Mouse (Mus musculus) hindlimb bud, embryonic 11.5 days (tissue): Measurements from ENCODE around the gene Irak1bp1.

Source experiments
- DNase-seq: peaks from one replicate; pipeline ENCODE4 v3.0.0-alpha.2; 2012; ENCODE audit warnings: low read depth, low spot score; ENCODE audit errors: extremely low spot score

Irak1bp1 gene

DNA sequence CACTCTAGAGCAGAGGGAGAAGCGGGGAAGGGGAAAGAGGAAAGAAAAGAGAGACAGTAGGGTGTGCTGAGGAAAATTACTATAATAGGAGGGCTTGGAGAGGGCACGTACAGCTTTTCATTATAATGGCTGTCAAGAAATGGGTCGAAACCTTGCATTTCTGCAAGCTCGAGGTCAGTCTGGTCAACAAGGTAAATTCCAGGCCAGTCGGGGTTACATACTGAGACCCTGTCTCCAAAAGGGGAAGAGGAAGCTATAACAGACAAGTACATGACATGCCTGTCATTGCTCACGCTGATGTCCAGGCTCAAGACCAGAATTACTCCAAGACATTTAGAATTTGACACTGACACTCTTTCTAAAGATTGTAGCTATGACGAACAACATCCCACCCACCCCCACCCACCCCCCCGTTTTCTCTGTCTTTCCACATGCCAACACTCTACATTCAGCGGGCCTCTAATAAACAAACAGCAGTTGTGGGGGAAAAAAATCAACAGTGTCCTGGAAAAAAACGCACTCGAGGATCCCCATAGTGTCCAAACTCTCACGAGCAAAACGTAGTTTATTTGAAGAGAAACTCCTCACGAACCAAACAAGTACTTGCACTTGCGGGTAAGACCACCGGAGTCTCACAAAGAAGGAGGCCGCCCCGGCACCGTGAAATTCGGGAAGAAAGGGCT lies at the start of gene Irak1bp1:
Irak1bp1 (plus strand) TSS at position 534 of the 683 bp plus-strand sequence.
- DNase-seq = no peak

DNA sequence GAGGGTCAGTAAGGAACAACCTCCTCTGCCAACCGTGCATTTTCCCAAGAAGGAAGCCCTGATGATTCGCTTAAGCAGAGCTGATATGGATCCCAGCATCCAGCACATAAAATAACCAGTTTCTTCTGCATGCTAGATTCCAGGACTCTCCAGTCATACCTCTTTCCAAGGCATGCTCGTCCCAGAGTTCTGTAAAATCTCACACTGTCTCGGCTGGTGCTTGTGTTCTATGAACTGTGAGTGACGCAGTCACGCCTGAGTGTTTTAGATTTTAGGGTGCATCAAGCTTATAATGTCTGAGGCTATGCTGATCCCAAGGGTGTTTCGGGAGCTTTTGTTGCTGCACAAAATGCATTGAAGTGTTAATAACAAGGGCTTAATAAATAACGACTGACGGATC lies 41.0 kb upstream of the Irak1bp1 start:
- DNase-seq = no peak

DNA sequence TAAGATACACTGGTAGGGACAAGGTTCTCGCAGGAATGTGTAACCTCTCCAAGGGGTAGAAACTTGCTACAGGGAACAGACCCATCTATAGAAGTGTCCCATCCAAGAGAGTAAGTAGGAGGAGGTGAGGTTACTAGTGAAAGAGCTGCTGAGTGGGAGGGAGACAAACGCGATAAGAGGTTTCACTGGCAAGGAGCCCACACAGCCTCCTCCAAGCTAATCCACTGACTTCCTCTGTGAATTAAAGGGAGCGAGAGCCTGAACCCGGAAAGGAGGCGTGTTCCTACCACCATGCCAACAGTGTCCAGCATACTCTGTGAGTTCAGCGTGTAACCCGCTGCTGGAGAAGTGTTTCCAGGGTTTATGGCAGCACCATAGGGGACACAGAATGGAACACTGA lies 29.0 kb upstream of the Irak1bp1 start:
- no peak for DNase-seq

DNA sequence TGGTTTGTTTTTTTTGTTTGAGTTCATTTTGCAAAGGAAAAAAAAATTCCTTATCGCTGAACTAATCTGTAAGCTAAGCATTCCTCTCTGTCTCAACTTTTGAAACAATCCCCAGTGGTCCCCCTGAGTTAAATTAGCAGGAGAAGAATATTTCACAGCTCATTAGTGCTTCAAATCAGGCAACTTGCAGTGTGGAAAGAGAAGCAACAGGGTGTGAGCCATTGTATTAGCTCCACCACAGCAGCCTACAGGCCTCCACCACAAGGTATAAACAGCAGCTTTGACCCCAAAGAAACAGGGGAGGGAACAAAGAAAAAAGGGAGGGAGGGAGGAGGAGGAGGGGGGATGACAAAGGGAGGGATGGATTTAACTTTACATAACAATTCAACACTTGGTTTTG lies 22.2 kb upstream of the Irak1bp1 start:
- DNase-seq = no peak

DNA sequence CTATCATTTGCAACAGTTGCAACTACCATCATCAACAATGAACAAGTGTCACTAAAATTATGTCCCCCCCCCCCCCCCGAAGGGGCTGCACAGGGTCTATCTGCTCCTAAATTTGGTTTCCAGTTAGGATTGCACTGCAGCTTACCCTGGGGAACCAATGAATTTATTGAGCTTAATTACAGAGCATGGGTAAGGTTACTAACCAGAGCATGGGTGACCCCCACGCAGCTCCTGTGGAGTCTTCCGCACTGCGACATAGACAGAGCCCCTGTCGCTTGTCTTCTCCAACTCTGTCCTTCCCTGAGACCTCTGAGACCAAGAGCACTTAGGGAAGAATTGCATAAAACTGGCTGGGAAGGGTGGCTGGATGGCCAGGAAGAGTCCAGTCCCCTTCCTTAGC lies 21.7 kb upstream of the Irak1bp1 start:
- no peak for DNase-seq

DNA sequence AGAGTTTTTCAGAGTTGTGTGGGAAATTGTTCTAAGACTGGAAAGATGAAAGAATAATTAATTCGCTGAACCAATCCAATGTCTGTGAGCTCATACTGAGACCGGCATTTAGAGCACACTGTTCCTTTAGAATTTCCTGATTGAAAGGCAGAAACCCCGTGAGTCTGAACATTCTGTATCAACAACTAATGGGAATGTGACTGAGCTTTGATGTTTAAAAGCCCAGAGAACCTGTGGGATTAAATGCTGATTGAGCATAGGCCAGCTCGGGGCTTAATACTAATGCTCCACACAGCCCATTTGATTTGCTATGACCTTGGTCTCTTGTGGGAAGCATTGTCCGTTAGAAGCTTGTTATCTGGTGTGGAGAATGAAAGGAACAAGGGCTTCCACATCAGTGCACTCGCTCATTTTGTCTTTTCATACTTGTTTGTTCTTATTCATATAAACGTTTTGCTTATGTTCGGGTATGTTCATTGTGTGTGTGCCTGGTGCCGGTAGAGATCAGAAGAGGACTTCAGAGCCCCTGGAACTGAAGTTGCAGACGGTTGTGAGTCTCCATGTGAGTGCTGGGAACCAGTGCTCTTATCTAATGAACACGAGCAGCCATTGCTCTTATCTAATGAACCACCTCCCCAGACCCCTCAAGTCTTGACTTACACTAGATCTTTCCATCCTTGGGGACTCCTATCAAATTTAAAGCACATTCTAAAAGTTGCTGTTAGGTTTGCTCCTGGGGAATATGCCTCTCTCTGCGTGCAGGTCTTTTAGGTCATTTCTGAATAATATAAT lies 17.0 kb upstream of the Irak1bp1 start:
- DNase-seq = no peak

DNA sequence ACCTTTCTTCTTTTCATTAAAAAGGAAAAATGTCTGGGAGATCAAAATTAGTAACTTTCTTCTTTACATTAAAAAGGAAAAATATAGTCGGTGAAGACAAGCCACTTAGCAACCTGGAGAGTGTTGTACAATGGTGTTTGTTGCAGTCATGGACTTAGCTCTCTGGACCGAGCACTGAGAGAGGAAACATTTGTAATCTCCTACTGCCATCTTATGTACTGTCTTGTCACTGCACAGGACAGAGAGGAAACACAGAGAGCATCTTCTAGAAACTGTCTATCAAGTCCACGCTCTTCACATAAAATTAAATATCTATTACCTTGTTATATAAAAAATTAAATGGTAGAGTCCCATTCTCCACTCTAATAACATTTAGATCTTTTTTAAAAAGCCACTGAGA lies 14.8 kb upstream of the Irak1bp1 start:
- DNase-seq = no peak

DNA sequence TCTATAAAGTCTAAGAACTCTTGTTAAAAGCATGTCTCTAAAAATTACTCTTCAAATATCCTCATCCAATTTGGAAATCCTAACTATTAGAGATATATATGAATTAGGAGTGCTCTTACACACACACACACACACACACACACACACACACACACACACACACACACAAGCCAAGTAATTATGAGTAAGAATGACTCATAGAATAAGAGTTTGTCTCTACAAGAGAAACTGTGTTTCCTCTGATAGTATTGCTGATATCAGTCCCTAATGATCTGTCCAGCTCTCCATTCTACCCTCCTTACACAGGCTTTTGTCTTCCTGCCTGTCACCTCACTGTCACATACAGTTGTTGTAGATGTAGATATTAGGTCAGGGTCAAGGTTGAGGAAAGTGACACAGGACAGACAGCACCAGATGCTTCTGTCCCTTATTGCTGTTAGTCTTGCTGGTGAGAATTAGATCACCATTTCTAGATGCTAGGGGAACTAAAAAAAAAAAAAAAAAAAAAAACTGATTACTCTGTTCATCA lies 14.0 kb upstream of the Irak1bp1 start:
- no peak for DNase-seq

DNA sequence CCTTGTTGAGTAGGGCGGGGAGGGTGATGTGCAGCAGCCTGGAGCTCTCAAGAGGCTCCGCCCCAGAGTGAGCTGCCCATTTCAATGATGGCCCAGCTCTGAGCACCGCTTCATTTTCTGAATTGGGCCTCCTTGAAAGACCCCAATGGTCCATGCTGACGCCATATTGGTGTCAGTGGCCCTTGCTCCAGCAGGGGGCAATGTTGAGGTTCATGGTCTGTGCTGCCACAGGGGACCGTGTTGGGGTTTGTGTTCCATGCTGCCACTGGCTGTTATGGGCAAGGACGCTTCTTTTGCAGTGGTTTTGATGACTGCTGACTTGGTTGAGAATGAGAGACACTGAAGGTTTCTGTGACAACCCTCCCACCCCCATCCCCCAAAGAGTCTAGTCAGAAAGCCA lies 2.9 kb upstream of the Irak1bp1 start:
- no peak for DNase-seq

DNA sequence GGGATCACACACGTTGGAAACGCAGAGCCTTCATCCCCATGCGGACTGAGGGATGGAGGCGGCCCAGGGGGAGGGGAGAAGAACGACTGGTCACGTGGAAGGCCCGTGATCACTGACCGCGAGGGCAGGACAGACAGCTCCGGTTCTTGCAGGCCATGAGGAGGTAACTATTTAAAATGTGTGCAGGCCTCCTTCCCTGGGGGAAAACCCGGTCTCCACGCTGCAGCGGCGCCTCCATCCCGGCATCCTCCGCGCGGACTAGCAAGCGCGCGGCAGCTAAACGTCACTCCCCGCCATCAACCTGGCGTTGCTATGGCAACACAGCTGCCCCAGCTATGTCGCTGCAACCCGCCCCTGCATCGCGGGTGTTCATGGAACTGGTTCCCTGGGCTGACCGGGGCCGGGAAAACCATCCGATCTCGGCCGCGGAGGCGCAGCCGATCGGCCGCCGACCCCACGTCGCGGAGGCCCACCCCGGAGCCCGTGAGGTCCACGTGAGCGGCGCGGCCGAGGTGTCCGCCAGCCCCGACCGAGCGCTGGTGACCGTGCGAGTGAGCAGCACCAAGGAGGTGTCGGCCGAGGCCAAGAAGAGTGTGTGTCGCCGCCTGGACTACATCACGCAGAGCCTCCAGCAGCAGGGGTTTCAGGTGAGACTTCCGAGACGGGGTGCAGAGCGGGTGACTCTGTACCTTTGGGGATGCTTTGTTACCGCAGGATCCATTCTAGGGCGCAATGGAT lies 522 bp downstream of the Irak1bp1 start:
- peak; percentile 67 for DNase-seq

DNA sequence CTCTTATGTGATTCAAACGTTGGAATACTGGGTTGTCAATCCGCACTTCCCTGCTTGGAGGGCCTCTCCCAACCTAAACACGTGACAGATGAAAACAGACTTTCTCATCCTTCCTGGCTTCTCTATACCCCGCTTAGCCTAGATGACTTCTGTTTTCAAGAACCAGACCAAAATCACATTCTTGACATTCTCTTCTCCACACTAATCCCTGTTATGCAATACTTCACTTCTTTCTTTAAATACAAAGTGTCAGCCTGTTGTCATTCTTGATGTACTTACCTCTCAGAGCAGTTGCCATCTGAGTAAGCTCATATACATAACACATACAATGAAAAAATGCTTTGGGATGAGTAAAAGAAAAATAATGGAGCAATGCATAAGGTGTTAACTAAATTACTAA lies 2.6 kb downstream of the Irak1bp1 start:
- no peak for DNase-seq

DNA sequence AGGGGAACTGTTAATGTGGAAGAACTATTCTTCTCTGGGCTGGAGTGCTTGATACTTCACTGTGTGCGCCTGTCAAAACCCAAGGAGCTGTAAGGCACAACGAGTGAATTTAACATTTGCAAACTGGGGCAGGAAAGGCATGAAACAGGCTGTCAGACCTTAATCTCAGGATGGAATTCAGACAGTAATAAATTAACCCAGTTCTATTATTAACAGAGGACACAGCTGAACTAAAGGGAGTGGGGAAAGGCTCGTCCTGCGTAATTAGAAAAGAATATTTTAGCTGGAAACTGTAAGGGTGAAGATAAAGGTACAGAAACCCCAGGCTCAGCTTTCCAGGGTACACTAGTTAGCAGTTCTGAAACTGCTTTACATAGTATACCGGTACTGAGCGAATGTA lies 6.6 kb downstream of the Irak1bp1 start:
- no peak for DNase-seq

DNA sequence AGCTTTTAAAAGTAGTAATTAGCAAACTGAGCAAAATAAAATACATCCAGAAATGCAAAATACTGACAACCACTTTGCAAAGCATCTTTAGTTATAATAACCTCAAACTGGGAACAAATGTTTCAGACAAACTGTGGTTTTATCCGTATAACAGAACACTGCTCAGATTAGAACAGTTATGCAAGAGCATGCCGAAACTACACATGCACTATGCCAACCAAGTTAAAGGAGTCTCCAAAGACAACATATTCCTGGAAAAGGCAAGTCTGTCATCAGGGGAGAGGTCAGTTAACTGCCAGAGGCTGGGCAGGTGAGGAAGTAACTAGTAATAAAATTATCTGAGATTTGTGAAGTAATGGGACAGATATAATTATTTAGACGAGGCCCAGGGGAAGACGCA lies 13.3 kb downstream of the Irak1bp1 start:
- DNase-seq = no peak

DNA sequence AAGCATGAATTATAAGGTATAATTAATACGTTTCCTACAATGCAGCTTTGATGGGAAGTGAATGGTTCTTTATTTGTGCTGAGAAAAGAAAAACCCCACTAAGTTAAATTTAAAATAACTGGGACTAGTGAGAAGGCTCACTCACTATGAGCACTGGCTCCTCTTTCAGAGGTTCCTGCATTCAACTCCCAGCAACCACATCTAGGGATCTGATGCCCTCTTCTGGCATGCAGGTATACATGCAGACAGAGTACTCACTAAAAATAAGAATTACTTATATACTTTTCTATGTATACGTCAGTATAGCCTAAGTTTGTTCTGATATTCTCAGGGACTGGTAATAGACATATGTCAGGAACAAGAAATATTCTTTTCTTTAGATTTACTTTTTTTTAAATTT lies 24.7 kb downstream of the Irak1bp1 start:
- no peak for DNase-seq

DNA sequence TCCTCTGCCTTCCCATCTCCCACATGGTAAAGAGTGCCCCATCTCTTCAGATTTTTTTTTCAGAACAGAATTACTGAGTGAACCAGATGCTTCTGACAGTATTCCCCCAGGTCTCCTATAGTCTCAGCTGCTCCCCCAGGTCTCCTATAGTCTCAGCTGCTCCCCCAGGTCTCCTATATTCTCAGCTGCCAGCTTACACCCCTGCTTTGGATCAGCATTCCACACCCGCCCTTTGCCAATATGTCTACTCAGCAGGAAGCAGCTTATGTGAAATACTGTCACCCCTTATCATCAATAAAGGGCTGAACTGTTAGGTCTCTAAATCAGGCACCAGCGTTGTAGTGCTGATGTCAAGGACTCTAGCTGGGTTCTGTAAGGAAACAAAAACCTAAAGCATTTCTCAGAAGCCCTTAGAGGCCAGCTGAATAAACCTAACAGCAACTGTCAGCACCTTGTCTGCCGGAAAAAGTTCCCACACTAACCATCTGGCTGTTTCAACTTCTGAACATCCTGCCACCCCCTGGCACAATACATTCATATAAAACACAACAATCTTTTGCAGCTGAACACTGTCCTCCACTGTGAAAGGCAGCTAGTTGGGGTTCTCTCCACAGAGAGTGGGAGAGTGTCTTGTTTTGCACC lies 25.8 kb downstream of the Irak1bp1 start:
- no peak for DNase-seq

DNA sequence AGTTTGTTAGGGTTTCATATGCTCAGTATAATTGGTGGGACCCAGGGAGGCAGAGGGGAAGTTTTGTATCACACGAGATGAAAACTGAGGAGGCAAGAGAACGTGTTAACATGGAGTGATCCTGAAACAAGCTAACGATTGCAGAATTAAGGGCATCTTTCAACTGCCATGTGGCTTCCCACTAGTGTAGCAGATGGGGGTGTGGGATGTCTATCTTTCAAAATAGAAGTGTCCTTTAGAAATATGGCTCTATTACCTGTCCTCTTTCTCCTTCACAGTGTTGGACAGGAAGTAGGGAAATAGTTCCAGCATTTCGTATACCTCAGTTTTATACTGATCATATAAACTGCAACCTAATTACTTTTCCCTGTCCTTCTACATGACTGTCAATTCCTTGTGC lies 26.9 kb downstream of the Irak1bp1 start:
- no peak for DNase-seq

DNA sequence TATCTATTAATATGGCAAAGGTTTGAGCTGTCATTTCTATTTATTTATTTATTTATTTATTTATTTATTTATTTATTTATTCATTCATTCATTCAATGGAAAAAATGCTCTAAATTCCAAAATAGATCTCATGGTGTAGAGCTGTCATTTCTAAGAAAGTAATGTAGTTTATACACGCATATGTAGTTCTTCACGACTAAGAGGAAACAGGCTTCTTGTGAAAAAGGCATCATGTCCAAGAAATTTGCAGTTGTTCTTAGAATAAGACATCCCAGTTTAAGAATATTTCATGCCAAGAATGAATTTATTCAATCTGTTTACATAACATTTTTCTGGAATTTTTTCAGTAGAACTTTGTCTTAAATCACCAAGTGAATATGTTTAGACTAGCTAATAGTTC lies 31.5 kb downstream of the Irak1bp1 start:
- no peak for DNase-seq

DNA sequence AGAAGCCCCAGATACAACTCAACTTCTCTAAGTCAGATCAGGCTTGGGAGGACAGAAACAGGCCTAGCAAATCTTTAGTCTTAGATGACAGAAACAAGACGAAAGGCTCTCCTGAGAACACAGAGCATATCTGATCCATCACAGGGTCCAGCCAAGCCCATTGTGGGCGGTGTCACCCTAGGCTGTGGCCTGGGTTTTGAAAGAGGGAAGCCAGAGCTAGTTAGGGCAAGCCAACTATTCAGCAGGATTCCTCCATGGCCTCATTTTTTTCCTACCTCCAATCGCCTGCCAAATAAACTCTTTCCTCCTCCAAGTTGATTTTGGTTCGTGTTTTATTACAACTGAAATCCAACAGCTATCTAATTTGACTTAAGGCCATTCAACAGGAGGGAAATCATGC lies 32.0 kb downstream of the Irak1bp1 start:
- DNase-seq = no peak

DNA sequence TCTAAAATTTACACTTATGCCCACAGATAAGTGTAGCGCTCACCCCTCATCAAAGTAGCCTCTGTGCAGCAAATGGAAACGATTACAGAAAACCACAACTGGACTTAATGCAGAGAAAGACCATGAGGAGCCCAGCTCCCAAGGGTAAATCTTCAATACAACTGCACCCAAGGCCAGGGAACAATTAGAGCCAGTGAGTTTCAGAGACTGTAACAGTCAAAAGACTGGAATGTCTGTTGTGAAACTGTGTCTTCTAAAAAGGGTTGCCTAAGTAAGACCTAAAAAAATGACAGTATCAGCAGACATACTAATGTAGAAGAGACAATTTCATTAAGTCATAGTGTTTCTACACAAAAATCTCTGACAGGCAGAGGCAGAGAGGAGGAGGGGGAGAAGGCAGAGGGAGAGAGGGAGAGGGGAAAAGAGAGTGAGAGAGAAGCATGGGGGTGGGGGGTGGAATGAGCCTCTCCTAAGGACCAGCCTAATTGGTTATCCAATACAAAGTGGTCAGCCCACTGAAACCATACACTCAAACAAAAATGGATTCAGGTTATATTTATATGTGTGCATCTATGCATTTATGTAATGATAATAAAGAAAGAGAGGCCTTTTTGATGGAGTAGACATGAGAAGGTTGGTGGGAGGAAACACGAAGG lies 32.6 kb downstream of the Irak1bp1 start:
- DNase-seq = no peak

DNA sequence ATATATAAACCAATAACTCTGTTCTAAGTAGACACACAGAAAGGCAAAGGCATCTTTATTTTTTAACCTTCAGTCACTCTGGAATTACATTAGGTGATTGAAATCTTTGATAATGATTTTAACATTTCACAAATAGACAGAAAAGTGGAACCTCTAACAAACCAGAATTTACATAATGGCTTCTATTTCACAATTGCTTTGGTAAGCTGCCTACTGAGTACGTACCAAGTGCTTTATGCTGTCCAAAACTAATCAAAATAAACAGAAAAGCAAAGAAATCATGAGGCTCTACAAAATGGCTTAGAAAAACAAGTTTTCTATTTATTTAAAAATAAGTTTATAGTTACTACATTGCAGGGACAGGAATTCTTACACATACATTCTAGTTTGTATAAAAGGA lies 36.8 kb downstream of the Irak1bp1 start:
- no peak for DNase-seq

DNA sequence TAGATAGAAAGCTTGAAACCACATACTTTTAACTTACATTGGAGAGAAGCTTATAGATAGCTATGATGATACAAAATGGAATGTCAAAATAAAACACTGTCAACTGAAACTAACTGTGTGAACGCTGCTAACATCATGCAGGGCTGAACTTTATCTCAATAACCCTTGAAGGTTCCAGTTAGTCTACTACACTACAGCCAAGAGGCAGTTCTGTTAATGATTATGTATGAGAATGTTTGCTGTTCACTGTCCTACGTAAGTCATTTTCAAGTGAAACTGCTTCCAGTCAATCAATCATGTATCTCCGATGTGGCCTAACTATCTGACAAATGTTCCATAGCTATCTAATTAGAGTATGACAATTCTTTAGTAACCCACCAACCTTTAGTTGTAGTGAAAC lies 38.4 kb downstream of the Irak1bp1 start:
- no peak for DNase-seq
